Mouse (Mus musculus): Measurements from ENCODE around the gene Odf3l2. TPM values are rescaled to one million over a fixed set of nuclear protein-coding genes. Genes with fewer than 3 reads are reported as not detected.

The Odf3l2 gene
- total and polyA plus RNA-seq, 3 experiments, result not detected

- TF ChIP-seq USF2 (IDR thresholded peaks at IDR 0.05; ENCODE audit: borderline replicate concordance in 1 of 2, insufficient read depth in 1 of 2, low read depth in 1 of 2, low read length in 2 of 2) (no peak), TAL1 (IDR thresholded peaks at IDR 0.05; ENCODE audit: low read length) (no peak), MAX (IDR thresholded peaks at IDR 0.05; ENCODE audit: low read length) (no peak; the same call in 1 of the 2 replicates)
Measured at GRCm38 (mm10) chr10:79681591-79682245, 36.2 kb upstream of the Odf3l2 start, which contains the start of gene Cdc34 (continued).

GRCm38 (mm10) chr10:79680606-79681495 lies 35.3 kb upstream of the Odf3l2 start:
- Histone ChIP-seq H3K79me2 (ENCODE audit: control insufficient read depth, insufficient read depth, low read length, poor library complexity) (peaks cover 32% of the 10 kb centered on the region), H3K27ac (ENCODE audit: control insufficient read depth, low read depth, low read length) (peak overlapping the region; percentile 35), H3K9ac (ENCODE audit: control insufficient read depth, low read depth, low read length, poor library complexity, severe bottlenecking) (peak overlapping the region; percentile 68), H3K36me3 (ENCODE audit: control insufficient read depth in 1 of 2, insufficient read depth in 2 of 2, low read length in 2 of 2) (peaks cover 0 to 4% of the 10 kb centered on the region in 2 experiments; a peak in 2 of 4 replicates), H3K4me1 (ENCODE audit: control insufficient read depth in 1 of 2, insufficient read depth in 2 of 2, low read length in 2 of 2) (peaks cover 6 to 19% of the 10 kb centered on the region in 2 experiments; a peak in 3 of 4 replicates), H3K27me3 (ENCODE audit: control insufficient read depth in 1 of 2, insufficient read depth in 2 of 2, low read length in 2 of 2) (no peaks in the 10 kb centered on the region), H3K9me3 (replicated peaks; ENCODE audit: insufficient read depth, low read length) (no peaks in the 10 kb centered on the region), H3K4me3 (ENCODE audit: control insufficient read depth in 1 of 2, insufficient read depth in 1 of 2, low read depth in 2 of 2, low read length in 2 of 2) (peak overlapping the region; percentile 56 to 75)
- TF ChIP-seq POLR2AphosphoS5 (IDR thresholded peaks at IDR 0.05; ENCODE audit: borderline replicate concordance, low read depth, low read length) (no peak), RCOR1 (IDR thresholded peaks at IDR 0.05; ENCODE audit: low read depth, low read length) (no peak), NRF1 (IDR thresholded peaks at IDR 0.05; ENCODE audit: insufficient read depth, low read depth, low read length, poor library complexity, severe bottlenecking) (no peak), KAT2A (conservative IDR thresholded peaks at IDR 0.05; ENCODE audit: low read depth, low read length) (no peak), RAD21 (IDR thresholded peaks at IDR 0.05; ENCODE audit: low read depth, low read length) (no peak), GABPA (IDR thresholded peaks at IDR 0.05; ENCODE audit: low read depth, low read length) (no peak), USF2 (IDR thresholded peaks at IDR 0.05; ENCODE audit: borderline replicate concordance in 1 of 2, insufficient read depth in 1 of 2, low read depth in 1 of 2, low read length in 2 of 2) (no peak), E2F4 (IDR thresholded peaks at IDR 0.05; ENCODE audit: borderline replicate concordance, low read depth, low read length) (no peak), ZKSCAN1 (IDR thresholded peaks at IDR 0.05; ENCODE audit: low read depth, low read length) (no peak), MYC (IDR thresholded peaks at IDR 0.05; ENCODE audit: low read depth, low read length) (no peak), ETS1 (IDR thresholded peaks at IDR 0.05; ENCODE audit: low read depth, low read length) (no peak)
- DNase-seq (ENCODE audit: low read depth, low spot score), result no peak

Measured in MEL (cell line).